Mouse (Mus musculus) left cerebral cortex, adult 2 months (tissue): ENCODE results near the gene Ankrd52. TPM values are rescaled to one million over a fixed set of nuclear protein-coding genes. Genes with fewer than 3 reads are reported as not detected.
A peak's percentile ranks its signal among the peaks of the same experiment; 100 is the strongest.

Experiments used
- DNase-seq, 2 experiments: peaks; one replicate each; pipeline ENCODE4 v3.0.0; 2021 to 2022; ENCODE audit warnings: low spot score in 2 of 2, mixed read lengths in 1 of 2; ENCODE audit errors: extremely low spot score in 1 of 2
- H3K27ac ChIP-seq: fragments of 200-600 bp; 2 replicates; pipeline ENCODE4 v1.8.1; 2022
- H3K4me3 ChIP-seq: fragments of 200-600 bp; 2 replicates; pipeline ENCODE4 v1.8.1; 2022
- CTCF ChIP-seq: fragments of 200-600 bp; IDR thresholded peaks from 2 replicates; pipeline ENCODE4 v1.8.1; 2022; ENCODE audit warnings: antibody characterized with exemption, mild to moderate bottlenecking, moderate library complexity
- intact Hi-C: fragments of 180-260 bp; cut with DNase I; formaldehyde crosslinking; loops from one replicate; pipeline ENCODE4 v1.15.1; 2025
- total RNA-seq, 2 experiments: library from RNA; stranded (reverse); gene quantifications; 2 replicates each; pipeline ENCODE4 v1.2.3; 2021

The Ankrd52 gene
- total RNA-seq, 2 experiments from 2014 or later, result 60.8 to 63.9 TPM

DNA sequence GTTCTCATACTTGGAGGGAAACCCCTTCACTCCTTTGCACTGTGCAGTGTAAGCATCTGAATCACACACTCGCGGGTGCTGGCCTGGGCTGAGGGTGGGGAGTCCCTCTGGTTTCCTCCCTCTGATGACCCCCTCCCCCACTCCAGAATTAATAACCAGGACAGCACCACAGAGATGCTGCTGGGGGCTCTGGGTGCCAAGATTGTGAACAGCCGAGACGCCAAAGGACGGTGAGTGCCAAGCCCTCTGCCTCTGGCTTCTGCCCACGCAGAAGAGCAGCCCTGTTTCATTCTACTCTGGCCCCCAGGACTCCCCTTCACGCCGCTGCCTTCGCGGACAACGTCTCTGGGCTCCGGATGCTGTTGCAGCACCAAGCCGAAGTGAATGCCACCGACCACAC, 12.0 kb downstream of the Ankrd52 start:
- DNase-seq, result no peak
- no peak for TF ChIP-seq CTCF
- intact Hi-C loops, result no loop called here
- Histone ChIP-seq H3K4me3 (no peak overlapping the region), H3K27ac (no peak overlapping the region)

DNA sequence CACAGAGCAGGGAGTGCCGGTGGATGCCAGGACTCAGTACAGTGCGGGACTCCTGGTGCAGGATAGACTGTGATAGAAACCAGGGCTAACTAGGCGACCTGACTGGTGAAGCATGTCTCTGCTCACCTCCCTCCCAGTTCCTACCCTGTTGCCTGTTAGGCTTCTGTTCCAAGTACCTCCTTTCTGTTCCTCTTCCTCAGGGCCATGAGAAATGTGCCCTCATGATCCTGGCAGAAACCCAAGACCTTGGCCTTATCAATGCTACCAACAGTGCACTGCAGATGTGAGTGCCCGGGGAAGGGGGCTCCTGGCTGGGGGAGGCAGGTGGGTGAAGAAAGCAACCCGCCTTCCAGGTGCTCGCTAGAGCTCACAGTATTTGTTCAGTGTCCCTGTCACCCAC, 12.7 kb downstream of the Ankrd52 start:
- DNase-seq, result no peak
- Histone ChIP-seq H3K27ac (no peak overlapping the region), H3K4me3 (no peak overlapping the region)
- TF ChIP-seq CTCF, result no peak
- intact Hi-C loops, result no loop called here

DNA sequence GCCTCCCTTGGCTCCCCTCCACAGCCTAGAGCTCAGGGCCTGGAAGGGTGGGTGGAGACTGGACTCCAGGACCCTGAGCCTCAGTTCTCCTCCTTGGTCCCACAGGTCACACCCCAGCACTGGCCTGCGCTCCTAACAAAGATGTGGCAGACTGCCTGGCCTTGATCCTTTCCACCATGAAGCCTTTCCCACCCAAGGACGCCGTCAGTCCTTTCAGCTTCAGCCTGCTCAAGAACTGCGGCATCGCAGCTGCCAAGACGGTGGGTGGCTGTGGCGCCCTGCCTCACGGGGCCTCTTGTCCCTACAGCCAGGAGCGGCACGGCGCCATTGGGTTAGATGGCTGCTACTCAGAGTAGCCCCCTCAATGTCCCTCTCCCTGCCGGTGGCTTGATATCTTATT, 13.5 kb downstream of the Ankrd52 start:
- Histone ChIP-seq H3K27ac (no peak overlapping the region), H3K4me3 (no peak overlapping the region)
- intact Hi-C loops, result no loop called here
- no peak for TF ChIP-seq CTCF
- DNase-seq, result no peak

DNA sequence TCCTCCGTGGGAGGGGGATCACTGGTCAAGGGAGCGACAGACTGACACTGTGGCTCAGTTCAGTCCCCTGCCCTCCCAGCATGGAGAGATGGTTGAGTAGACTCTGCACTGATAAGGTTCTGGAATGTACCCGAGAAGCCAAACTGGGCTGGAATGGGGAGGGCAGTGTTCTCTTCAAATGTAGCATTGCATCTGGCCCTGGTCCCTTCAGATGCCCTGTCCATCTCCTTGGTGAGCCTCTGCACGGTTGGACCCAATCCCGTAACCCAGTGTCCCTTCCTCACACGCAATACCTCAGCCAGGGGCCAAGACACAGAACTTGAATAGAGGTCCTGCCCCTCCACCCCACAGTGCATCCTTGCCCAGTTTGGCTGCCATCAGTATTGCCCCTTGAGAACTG, 14.9 kb downstream of the Ankrd52 start:
- Histone ChIP-seq H3K4me3 (no peak overlapping the region), H3K27ac (no peak overlapping the region)
- no peak for DNase-seq
- TF ChIP-seq CTCF, result no peak
- intact Hi-C loops, result no loop called here

DNA sequence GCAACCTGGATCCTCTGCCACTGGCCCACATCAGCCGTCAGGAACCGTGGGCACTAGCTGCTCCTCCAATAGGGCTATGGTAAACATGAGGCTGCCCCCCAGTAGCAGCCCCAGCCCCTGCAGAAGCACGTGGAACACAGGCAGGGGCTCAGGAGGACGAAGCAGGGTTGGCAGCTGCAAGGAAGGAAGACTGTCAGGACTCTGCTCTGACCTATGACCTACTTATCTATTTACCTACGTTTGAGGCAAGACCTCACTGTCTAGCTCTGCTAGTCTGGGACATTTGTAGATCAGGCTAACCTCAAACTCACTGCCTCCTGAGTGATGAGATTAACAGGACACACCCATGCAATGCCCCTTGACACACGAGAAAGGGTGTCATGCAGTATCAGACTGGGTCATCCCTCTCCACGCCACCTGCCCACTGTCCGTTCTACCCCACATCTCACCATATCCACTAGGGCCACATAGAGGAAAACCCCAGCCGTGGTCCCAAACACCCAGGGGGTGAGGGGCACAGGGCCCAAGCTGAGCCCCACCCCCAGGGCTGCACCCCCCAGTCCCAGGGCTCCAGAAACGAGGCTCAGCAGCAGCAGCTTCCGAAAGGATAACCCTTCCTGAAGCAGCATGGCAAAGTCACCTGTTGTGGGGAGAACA, 19.2 kb downstream of the Ankrd52 start:
- Histone ChIP-seq H3K4me3 (no peak overlapping the region), H3K27ac (no peak overlapping the region)
- no peak for DNase-seq
- intact Hi-C loops, result no loop called here
- no peak for TF ChIP-seq CTCF

DNA sequence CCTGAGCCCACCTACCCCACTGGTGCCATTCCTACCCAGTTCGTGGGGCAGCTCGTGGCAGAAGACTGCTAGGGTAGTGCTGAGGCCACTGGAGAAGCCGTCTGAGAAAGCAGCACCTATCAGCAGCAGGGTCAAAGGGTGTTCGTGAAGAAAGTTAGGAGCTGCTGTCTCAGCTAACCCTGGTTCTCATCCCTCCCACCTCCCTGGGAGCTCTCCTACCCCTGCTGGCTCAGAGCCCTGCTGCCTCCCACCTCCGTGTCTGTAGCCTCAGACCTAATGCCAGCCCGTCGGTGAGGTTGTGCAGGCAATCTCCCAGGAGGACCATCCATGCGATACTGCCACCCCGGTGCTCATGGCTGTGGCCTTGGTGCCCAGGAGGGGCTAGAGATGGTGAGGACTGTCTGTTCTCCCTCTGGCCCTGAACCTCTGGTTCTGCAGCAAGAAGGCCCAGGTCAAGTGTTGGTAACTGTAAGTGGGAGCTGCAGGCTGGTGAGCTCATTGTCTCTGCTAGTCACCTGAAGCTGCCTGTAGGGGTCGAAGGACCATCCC, 19.9 kb downstream of the Ankrd52 start:
- Histone ChIP-seq H3K27ac (no peak overlapping the region), H3K4me3 (no peak overlapping the region)
- intact Hi-C loops, result no loop called here
- no peak for DNase-seq
- no peak for TF ChIP-seq CTCF

DNA sequence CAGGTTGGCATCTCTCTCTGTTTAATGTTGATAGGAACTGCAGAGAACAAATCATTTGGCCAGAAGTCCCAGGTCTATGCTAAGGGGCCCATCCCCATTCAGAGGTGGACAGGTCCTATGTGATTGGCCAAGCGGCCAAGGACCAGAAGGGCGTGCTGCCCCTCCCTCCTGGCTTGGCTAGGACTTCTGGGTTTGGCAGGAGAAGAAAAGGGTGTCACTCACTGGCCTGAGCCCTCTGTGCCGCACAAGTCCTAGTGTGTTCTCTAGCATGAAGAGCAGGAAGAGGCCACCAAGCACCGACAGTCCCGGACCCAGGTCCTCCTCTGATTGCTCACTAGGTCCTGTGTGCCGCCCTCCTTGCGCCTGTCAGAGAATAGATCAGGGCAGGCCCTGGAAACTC, 20.6 kb downstream of the Ankrd52 start:
- Histone ChIP-seq H3K4me3 (no peak overlapping the region), H3K27ac (no peak overlapping the region)
- intact Hi-C loops, result no loop called here
- TF ChIP-seq CTCF, result no peak
- DNase-seq, result no peak

DNA sequence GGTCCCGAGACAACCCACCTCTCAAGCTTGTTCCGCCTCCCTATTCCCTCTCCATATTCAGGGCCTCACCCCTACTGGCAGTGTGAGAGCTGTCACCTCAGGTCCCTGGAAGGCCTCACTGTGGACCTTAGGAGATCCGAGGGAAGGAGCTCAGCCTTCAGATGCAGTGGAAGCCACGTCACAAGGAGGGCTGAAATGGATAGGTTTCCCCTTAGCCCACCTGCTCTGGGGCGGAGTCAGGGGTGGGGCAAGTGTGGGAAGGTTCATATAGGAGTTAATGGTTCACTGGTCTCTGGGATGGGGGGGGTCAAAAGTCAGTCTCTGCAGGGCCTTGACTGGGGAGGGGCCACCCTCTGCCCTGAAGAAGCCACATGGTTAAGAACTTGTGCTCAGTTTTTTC, 23.4 kb downstream of the Ankrd52 start:
- no peak overlapping the region for H3K4me3 ChIP-seq
- DNase-seq, result no peak
- H3K27ac ChIP-seq, result no peak overlapping the region
- no peak for TF ChIP-seq CTCF
- intact Hi-C loops, result no loop called here

DNA sequence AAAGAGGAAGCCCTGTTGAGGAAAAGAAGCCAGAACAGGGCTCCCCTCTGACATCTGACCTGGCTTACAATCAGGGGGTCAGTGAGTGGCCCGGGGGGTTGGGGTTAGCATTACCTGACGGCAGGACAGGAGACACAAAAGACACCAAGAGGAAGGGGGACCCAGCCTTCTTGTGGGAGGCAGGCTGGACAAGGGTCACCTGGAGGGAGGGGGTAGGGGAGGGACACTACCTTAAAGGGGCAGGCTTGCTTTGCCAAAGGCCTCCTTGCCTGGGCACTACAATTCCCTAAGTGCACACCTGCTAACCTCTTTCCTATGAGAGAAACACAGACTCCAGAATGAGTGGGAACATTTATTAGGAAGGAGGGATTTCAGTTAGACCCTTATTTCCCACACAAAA, 24.1 kb downstream of the Ankrd52 start, which contains the start of gene Slc39a5:
TSS of gene Slc39a5 (minus strand) at position 174 of the 400 bp plus-strand sequence.
- Histone ChIP-seq H3K4me3 (no peak within 1 kb of the TSS), H3K27ac (no peak within 1 kb of the TSS)
- TF ChIP-seq CTCF, result no peak
- DNase-seq, result no peak
- intact Hi-C loops, result no loop called here

DNA sequence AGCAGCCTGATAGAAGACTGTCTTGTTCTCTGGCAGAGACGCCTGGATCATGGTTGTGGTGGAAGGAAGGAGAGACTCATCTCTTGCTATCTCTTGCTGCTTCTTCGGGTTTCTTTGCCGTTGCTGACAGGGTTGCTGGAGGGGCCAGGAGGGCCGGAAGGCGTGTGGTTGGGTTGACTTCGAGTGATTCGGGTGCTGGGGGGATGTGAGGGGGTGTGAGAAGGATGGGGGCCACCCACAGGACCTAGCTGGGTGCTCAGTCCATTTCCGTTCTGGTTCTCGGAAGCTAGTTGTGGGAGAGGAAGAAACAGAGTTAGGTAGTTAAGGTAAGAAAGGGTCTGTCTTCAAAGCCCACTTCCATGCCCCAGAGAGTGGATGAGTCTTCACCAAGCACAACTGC, 24.7 kb downstream of the Ankrd52 start:
- H3K4me3 ChIP-seq, result no peak overlapping the region
- no peak for DNase-seq
- no peak for TF ChIP-seq CTCF
- H3K27ac ChIP-seq, result no peak overlapping the region
- intact Hi-C loops, result no loop called here

DNA sequence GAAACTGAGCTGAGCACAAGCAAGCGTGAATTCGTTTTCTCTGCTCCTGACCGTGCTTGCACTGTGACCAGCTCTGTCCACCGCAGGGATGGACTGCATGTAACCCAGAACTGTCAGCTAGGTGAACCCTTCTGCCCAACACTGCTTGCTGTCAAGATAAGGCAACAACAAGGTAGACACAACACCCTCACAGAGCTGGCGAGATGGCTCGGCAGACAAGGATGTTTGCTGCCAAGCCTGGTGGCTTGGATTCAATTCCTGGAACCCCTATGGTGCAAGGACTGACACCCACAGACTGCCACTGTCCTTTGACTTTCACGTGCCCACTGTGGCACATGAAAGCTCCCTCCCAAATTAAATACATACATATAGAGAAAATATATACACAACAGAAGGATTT, 27.0 kb downstream of the Ankrd52 start:
- no peak for TF ChIP-seq CTCF
- intact Hi-C loops, result no loop called here
- Histone ChIP-seq H3K4me3 (no peak overlapping the region), H3K27ac (no peak overlapping the region)
- DNase-seq, result no peak

DNA sequence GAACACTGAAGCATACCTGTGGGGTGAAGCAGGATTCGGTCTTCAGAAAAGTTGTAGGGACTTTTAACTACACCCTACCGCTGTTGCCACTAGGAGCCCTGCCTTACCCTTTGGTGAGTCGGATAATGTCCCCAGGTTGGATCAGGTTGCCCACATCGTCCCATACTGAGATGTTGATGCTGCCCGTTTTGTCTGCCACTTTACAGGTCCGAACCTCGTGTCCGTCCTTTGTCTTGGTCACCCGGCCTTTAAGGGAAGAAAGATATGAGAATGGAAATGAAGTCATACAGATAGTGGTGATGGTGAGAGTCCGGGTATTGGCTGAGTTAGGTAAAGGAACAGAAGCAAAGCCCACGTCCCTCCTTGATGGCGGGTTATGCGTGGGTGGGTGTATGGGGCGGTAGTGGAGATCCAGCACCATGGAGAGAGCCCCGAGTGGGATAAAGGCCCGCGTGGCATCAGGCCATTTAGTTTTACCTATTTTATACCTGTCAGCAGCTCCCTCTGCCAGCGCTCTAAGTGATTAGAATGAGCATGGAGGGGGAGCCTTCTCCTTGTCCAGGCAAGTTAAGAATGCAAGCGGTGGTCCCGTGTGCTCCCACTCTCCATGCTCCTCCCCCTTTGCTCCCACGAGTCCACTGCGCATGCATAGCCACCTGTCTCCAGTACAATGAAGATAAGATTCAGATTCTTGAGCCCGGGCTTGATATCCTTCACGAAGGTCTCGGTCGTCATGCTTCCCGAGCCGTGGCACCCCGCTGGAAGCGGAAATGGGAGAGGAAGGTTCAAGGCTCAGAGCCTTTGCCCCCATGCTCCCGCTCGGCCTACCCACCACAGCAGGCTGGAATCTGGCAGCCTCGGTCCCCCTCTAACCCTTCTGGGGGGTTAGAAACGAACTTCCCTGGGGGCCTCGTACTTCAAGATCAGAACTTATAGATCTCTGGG, 31.9 kb downstream of the Ankrd52 start:
- intact Hi-C loops, result loop anchor here (1.0 to 2.0 kb wide), 3 partner anchors 30 to 50 kb away; partner anchors contain the start of genes Coq10a and Smarcc2
- Histone ChIP-seq H3K27ac (peak overlapping the region; percentile 95), H3K4me3 (peak overlapping the region; percentile 86)
- DNase-seq, result peak in 1 of 2 experiments; percentile 45
- no peak for TF ChIP-seq CTCF
